Mouse (Mus musculus): ENCODE results near the gene Gcdh.

The Gcdh gene

DNA sequence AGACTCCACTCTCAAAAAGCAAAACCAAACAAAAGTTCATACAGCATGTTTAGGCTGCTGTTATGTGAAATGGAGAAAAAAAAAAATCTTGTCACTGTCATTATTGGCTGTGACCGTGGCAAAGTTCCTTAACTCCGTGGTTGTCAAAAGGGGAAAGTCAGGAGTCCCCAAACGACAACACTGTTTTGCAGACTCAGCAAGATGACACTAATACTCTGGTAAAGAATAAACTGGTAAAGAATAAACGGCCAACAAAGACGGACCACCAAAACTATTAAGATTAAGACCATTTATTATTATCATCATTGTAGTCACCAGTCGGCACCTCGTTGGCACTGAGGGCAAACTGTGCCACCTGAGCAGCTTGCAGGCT is 53.9 kb downstream of the Gcdh start:
- in situ Hi-C loops (cut with MboI; ENCODE audit: unreplicated experiment in 2 of 2) = loop anchor here (5.0 to 25.0 kb wide), 5 partner anchors 65 to 1103 kb away; partner anchors contain the start of genes Dnase2a (in 2 of the 2), Gm49661 (in 2 of the 2), Prdx2 (in 2 of the 2) and Rnaseh2a (in 2 of the 2)

DNA sequence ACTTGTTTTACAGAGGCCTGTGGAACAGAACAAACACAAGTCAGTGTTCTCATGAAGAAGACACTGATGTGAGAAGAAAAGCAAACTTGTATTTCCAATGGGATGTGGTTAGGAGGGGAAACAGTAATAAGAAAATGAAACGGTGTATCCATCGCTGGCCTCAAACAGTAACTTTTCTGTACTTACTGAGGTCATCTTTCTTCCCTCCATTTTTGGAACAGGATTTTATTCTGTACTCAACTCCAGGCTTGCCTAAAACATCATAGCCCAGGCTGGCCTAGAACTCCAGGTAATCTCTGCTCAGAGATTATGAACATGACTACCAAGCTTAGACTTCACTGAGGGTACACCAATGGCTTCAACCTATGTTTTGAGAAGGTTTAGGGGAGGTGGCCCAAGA is 54.3 kb downstream of the Gcdh start:
- in situ Hi-C loops (cut with MboI; ENCODE audit: unreplicated experiment in 2 of 2) = loop anchor here in 1 of 2 experiments (25.0 kb wide), 1 partner anchor 1102 kb away; the partner anchor contains the start of gene Adgre5

DNA sequence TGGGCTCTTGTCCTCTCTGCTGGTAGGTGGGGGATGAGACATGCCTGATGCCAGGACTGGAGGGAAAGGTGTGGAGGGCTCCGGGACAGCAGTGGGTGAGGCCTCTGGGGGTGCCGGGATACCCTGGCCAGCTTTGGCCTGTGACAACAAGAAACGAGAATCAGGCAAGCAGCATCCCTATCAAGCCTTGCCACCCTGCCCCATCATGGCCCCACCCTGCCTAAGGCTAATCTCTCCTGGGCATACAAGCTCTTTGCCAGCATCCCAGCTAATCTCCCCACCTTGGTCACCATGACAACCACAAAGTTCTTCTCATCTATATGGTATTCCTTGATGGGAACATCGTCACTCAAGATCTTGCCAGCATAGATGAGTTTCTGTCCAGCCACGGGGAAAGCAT is 55.2 kb downstream of the Gcdh start:
- in situ Hi-C loops (cut with MboI; ENCODE audit: unreplicated experiment in 2 of 2) = loop anchor here in 1 of 2 experiments (25.0 kb wide), 1 partner anchor 1101 kb away; the partner anchor contains the start of gene Adgre5

DNA sequence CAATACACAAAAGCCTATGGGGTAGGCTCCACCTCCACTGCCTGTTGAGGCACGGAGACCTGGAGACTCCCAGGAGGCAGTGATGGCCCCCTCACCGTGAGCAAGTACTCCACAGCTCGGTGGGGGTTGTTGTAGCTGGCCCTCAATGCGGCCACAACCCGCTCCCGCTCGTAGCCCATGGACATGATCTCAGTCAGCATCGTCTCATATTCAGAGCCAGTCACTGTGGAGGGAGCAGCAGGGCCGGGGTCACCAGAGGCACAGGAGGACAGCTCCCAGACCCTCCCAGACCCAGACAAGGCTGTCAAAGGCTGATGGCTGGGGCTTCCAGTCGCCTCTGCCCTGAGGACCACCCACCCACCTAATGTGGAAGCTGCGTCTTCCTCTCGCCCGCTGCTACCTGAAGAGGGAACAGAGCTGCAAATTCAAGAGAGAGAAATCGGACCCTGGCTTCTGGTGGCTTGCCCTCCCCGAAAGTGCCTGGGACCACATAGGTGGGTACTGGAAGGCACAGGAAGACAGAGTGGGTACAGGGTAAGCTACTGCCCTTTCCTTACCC is 55.7 kb downstream of the Gcdh start:
- in situ Hi-C loops (cut with MboI; ENCODE audit: unreplicated experiment in 2 of 2) = loop anchor here in 1 of 2 experiments (25.0 kb wide), 1 partner anchor 1101 kb away; the partner anchor contains the start of gene Adgre5

DNA sequence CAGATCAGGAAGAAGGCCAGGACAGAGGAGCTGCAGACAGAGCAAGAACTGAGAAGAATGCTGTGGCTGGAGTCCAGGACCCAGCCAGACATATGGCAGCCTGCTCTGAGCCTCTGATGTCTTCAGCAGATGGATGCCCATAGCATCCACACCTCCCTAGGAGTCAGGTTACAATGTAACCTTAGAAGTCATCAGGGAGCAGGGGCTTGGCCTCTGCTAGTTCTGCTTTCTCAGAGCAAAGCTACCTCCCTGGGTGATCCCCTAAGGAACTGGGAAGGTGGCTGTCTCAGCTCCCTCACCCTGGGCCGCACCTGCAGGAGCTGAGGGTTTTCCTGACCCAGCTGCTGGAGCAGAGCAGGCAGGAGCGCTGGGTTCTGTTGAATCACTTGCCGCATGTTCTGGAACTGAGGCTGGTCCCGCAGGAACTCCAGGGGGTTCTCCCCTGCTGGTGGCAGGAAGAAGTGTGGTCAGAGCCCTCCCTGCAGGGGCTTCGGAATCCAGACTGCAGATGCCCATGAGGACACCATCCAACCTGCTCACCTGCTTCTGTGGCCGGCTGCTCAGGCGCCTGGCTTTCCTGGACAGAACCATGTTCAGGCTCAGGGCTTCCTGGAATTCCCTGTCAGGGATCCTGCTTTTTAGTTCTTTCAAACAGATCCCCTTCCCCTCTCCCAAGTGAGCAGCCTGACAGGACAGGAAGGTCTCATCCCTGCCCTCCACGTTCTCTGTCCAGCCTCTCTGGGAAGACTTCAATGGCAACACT is 56.4 kb downstream of the Gcdh start:
- in situ Hi-C loops (cut with MboI; ENCODE audit: unreplicated experiment in 2 of 2) = loop anchor here in 1 of 2 experiments (25.0 kb wide), 1 partner anchor 1100 kb away; the partner anchor contains the start of gene Adgre5

Measured in v-Abl transformed pro-B cells (cell line).